Mouse (Mus musculus) embryonic stem cell, embryonic (primary cell): Measurements from ENCODE around the gene Boc.

Source experiments
- CTCF ChIA-PET, 4 experiments: fragments of 300-600 bp in 2 of 4; fragments of 350-600 bp in 2 of 4; sonication (Branson Sonifier 250); formaldehyde crosslinking; loops; one replicate each; lab custom pipeline; 2022; ENCODE audit warnings: inconsistent platforms in 2 of 4; lab: Charles Lee
- POLR2A ChIA-PET, 4 experiments: fragments of 300-600 bp in 2 of 4; fragments of 350-600 bp in 2 of 4; sonication (Branson Sonifier 250); formaldehyde crosslinking; loops; one replicate each; lab custom pipeline; 2022; ENCODE audit warnings: antibody characterized with exemption in 4 of 4, inconsistent platforms in 1 of 4; lab: Charles Lee

Gene Boc

GRCm38 (mm10) chr16:44557661-44558470 lies 831 bp downstream of the Boc start:
- POLR2A ChIA-PET = interaction anchor here (0.6 to 3.2 kb wide), 13 partner anchors 10 to 189 kb away, joined by 3 to 13 read pairs (median 3); partner anchors contain the start of genes Gtpbp8 (in 2 of the 4) and Nepro (in 1 of the 4)
- CTCF ChIA-PET = interaction anchor here in 2 of 4 experiments (0.6 to 1.3 kb wide), 3 partner anchors 33 to 86 kb away, joined by 3 to 5 read pairs (median 3); no protein-coding TSS in a partner anchor

DNA sequence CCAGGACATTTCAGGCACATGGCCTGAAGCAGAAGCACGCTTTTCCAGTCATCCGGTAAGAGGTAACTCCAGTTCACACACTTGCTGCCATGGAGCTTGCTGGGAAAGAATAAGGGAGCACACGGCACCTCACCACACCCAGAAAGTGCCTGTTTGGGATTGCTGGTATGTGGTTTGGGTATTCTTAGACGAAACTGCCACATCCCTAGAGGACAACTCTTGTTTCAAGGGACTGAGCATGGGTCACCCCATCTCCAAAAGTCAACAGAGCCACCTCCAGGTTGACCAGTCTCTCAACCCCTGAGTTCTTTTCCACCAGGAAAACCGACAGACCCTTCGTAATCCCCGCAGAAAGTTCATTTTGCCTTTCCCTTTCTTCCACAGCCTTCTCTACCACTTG lies 1.6 kb downstream of the Boc start:
- CTCF ChIA-PET = interaction anchor here in 1 of 4 experiments (1.3 kb wide), 1 partner anchor 87 kb away, joined by 3 read pairs; no protein-coding TSS in a partner anchor
- POLR2A ChIA-PET = interaction anchor here in 2 of 4 experiments (0.8 to 3.2 kb wide), 6 partner anchors 11 to 189 kb away, joined by 3 to 13 read pairs (median 5); partner anchors contain the start of genes Gtpbp8 (in 1 of the 2) and Nepro (in 1 of the 2)

DNA sequence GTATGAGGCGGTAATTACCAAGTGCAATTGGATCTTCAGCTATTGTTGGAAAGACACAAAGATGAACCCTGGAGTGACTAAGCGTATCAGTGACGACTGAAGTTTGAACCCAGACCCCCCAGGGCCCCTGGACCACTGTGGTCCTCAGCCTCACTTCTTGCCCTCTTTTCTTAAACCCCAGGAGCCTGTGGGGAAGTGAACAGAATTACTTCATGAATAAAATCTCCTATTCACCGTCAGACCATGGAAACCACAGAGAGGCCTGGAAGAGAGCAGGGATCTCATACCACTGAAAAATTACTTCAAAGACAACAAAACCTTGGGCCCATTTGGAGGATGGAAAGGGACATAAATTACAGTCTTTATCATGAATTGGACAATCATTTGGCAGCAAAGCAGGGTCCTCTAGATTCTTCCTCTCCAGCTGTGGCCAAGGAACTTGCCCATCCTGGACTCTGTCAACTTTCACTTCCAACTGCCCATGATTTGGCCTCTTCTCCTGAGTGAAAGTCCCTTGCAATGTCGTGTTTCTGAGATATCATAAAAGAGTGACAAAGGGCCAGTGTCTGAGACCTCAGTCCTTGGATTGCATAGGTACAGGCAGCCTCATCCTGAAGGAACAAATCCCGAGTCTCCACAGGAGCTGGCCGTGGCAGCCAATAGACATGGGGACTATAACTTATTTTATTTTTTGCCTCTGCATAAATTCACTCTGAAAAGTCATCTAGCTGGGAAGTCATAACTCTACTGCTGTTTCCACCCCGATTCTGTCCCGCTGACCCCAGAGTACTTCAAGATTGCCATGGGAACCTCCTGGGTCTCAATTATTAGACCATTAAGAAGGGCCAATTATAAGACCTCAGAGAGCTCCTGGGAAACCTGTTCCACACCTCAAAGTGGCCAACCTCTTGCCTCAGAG lies 2.6 kb downstream of the Boc start:
- ChIA-PET CTCF (interaction anchor here in 1 of 4 experiments (0.6 kb wide), 1 partner anchor 187 kb away, joined by 3 read pairs; no protein-coding TSS in a partner anchor), POLR2A (interaction anchor here in 2 of 4 experiments (1.3 to 3.2 kb wide), 3 partner anchors 12 to 168 kb away, joined by 3 to 13 read pairs (median 12); partner anchors contain the start of gene Nepro (in 1 of the 2))

GRCm38 (mm10) chr16:44553861-44554260 lies 4.8 kb downstream of the Boc start:
- ChIA-PET CTCF (interaction anchor here in 1 of 4 experiments (0.6 kb wide), 1 partner anchor 31 kb away, joined by 4 read pairs; no protein-coding TSS in a partner anchor), POLR2A (interaction anchor here in 1 of 4 experiments (0.9 kb wide), 1 partner anchor 12 kb away, joined by 4 read pairs; no protein-coding TSS in a partner anchor)

DNA sequence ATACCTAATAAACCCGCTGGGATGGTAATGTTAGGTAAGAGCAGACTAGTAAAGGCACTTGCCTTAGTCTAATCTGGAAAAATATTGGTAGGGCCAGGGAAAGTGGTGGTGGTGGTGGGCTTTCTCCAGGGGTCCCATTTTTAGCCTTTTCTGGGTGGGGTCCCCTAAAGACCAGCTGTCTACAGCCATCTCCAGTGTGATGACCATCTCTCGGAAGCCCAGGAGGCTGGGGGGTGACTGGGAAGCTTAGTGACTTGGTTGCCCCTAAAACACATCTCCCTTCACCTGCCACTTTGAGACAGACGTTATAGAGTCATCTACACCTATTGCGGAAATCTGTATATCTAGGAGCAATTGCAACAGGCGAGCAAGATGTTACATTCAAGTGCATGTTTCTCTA lies 6.0 kb downstream of the Boc start:
- POLR2A ChIA-PET = no interaction called here
- CTCF ChIA-PET = no interaction called here

DNA sequence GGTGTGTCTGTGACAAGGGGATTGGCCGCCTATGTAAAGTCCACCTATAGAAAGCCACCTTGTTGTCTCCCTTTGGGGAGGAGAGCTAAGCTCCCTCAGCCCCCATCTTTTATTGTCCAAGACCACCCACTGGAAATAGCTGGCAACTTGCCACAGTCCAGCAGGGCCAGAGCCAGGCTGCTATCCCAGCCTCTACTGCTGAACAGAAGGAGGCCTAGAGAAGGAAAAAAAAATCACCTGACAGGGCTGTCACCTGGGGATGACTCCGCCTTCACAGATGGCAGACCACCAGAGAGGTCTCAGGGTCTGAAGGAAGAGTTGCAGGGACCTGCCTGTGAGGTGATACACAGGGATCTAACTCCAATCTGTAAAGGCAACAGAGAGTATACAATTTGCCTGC lies 6.7 kb downstream of the Boc start:
- CTCF ChIA-PET = no interaction called here
- POLR2A ChIA-PET = no interaction called here

DNA sequence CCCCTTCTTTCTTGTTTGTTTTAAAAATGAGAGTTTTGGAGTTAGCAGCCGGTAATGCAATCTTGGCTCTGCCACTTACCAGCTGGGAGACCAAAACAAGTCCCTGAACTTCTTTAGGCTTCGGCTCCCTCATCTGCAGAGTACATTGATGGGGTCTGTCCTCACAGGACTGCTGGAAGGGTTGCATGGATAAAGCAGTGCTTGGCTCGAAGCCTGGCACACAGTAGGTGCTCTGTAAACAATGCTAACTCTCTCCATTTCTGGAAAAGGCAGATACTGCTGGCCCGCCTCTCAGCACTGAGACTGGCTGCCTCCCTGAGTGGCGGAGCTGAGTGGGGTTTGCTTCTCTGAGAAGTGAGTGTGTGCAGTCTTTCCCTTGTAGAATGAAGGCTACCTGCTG lies 7.2 kb downstream of the Boc start:
- CTCF ChIA-PET = interaction anchor here in 1 of 4 experiments (0.6 kb wide), 1 partner anchor 33 kb away, joined by 5 read pairs; no protein-coding TSS in a partner anchor

DNA sequence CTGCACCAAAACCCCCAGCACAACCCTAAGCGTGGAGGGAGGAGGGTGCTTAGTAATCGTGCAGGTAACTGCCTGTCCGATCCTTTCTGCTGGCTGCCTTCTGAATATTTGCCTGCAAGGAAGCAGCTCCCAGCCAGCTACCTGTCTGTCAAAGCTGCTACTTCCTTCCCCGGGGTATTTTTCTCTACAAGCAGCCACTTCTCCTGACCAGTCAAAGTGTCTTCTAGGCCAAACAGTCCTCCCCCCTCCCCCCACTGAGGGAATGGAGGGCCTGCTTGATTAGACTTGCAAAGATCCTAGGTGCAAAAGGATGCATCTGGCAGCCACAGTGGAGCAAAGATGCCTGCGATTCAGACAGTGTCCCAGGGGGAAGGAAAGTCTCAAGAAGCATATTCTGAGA lies 7.9 kb downstream of the Boc start:
- ChIA-PET CTCF (no interaction called here), POLR2A (interaction anchor here in 1 of 4 experiments (0.6 kb wide), 1 partner anchor 450 kb away, joined by 3 read pairs; no protein-coding TSS in a partner anchor)

More for the DNA sequence above, 7.2 kb downstream of the Boc start:
- POLR2A ChIA-PET = no interaction called here

- ChIA-PET CTCF (no interaction called here), POLR2A (interaction anchor here in 1 of 4 experiments (0.6 kb wide), 1 partner anchor 49 kb away, joined by 6 read pairs; no protein-coding TSS in a partner anchor)
Measured at GRCm38 (mm10) chr16:44549867-44550679, 8.6 kb downstream of the Boc start.

GRCm38 (mm10) chr16:44549381-44549780 lies 9.3 kb downstream of the Boc start:
- CTCF ChIA-PET = no interaction called here
- POLR2A ChIA-PET = no interaction called here

DNA sequence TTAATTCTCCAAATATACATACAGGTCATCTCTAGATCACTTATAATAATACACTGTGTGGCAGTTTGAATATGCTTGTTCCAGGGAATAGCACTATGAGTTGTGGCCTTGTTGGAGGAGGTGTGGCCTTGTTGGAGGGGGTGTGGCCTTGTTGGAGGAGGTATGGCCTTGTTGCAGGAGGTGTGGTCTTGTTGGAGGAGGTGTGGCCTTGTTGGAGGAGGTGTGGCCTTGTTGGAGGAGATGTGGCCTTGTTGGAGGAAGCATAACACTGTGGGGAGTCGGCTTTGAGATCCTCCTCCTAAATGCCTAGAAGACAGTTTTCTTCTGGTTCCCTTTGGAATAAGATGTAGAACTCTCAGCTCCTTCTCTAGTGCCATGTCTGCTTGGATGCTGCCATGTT lies 10.7 kb downstream of the Boc start:
- POLR2A ChIA-PET = no interaction called here
- CTCF ChIA-PET = no interaction called here

- CTCF ChIA-PET = no interaction called here
Measured at GRCm38 (mm10) chr16:44546831-44547230, 11.9 kb downstream of the Boc start.

GRCm38 (mm10) chr16:44545939-44546338 lies 12.8 kb downstream of the Boc start:
- ChIA-PET POLR2A (interaction anchor here in 1 of 4 experiments (1.5 kb wide), 1 partner anchor 9 kb away, joined by 3 read pairs; no protein-coding TSS in a partner anchor), CTCF (interaction anchor here in 1 of 4 experiments (0.6 kb wide), 1 partner anchor 97 kb away, joined by 3 read pairs; no protein-coding TSS in a partner anchor)

More at GRCm38 (mm10) chr16:44546831-44547230, 11.9 kb downstream of the Boc start:
- POLR2A ChIA-PET = interaction anchor here in 1 of 4 experiments (1.5 kb wide), 1 partner anchor 8 kb away, joined by 3 read pairs; no protein-coding TSS in a partner anchor

DNA sequence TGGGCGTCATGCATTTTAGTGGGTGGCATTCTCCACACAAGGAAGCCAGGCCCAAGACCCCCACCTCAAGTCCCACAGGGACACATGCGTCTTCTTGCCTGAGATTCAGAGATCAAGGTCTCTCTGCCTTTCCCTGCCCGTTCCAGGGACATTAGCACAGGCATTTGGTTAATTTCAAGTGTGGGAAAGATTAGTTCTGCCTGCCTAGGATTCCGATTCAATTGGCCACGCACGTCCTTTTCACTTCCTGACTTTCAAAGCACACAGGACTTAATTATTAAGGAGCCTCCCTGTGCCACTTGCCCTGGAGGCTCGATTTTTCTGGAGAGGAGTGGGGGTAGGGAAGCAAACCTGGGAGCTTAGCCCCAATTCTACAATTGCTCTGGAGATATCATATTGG lies 13.5 kb downstream of the Boc start:
- POLR2A ChIA-PET = interaction anchor here in 2 of 4 experiments (1.3 to 2.6 kb wide), 2 partner anchors 13 to 173 kb away, joined by 4 to 7 read pairs; no protein-coding TSS in a partner anchor
- CTCF ChIA-PET = no interaction called here

- ChIA-PET CTCF (no interaction called here), POLR2A (interaction anchor here in 2 of 4 experiments (0.5 to 2.6 kb wide), 2 partner anchors 12 to 15 kb away, joined by 4 to 7 read pairs; no protein-coding TSS in a partner anchor)
Measured at GRCm38 (mm10) chr16:44543098-44543497, 15.6 kb downstream of the Boc start.

DNA sequence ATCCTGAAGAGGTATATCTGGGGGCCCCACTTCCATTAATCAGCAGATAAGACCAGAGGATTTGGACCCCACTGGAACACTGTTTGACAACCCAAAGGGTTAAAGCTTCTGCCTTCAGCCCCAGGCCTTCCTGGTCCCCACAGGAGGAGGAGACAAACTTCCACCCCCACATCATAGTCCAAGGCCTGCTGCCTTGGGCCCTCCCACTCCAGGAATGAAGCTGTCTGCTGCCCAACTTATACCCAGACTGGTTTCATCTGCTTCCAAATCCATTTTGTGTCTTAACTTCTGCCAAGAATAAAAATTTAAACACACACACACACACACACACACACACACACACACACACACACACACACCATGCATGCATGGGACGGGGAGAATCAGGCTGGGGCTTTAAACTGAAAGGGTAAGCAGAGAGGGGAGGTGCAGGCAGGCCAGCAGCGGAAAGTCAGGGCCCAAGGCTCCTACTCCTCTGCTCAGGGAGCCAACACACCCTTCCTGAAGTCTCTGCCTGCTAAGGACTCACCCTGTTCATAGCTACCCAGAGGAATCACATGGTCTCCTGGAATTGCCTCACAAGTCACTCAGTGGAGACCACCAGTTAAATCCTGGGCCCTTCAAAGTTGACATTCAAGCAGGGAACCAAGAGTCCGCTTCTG lies 16.5 kb downstream of the Boc start:
- CTCF ChIA-PET = no interaction called here
- POLR2A ChIA-PET = no interaction called here

DNA sequence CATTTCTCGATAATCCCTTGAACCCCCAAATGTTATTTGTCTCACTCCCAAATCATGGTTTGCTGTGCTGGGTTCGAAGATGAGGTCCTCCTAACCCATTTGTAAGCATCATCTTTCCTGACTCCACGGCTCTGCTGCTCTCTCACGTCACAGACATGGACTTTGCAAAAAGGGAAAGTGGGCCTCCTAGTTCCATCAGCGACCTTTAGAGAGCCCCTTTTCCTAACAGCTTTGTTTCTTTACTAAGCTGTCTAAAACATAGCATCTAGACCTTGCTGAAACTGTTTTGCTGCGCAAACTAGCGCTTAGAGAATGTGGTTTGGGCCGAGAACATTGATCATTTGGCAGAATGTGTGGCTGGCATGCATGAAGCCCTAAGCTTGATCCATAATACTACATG lies 19.1 kb downstream of the Boc start:
- CTCF ChIA-PET = no interaction called here

More for the DNA sequence above, 19.1 kb downstream of the Boc start:
- POLR2A ChIA-PET = no interaction called here
